Mouse (Mus musculus) ES-Bruce4 (cell line): Measurements from ENCODE around the gene Iqschfp.

Source experiments
- CTCF ChIP-seq: IDR thresholded peaks from one replicate; pipeline ENCODE4 v1.8.1; 2011; ENCODE audit warnings: low read depth, low read length
- EP300 ChIP-seq: IDR thresholded peaks from 2 replicates; pipeline ENCODE4 v1.6.1; 2011; ENCODE audit warnings: low read depth, low read length; ENCODE audit not compliant: insufficient read depth
- POLR2A ChIP-seq: IDR thresholded peaks from one replicate; pipeline ENCODE4 v1.8.1; 2011; ENCODE audit warnings: low read length; ENCODE audit not compliant: insufficient read depth

GRCm38 (mm10) chr3:68393578-68393977, 501.5 kb downstream of the Iqschfp start:
- TF ChIP-seq POLR2A (no peak), EP300 (no peak), CTCF (no peak)
